Mouse (Mus musculus): ENCODE measurements around the gene Hist1h2ad.

DNA sequence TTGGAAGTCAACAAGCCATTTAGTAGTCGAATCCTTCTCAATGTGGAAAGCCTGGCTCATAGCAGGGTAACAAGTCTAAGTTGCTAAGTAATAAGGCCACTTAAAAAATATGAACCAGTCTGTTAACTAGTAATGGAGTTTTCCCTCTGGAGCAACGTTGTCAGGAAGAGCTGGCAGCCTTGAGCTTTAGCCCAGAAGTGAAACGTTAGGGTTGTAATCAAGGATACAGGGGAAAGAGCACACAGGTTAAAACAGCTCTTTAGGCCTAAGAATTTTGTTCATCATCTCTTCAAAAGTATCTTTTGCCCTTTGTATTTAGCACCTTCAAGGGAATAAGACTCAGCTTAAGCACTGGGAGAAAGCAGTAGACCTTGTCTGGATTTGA is 23.4 kb upstream of the Hist1h2ad start:
- TF ChIP-seq POLR2A (IDR thresholded peaks at IDR 0.05; ENCODE audit: borderline replicate concordance, extremely low read depth, insufficient read depth, insufficient read length, poor library complexity, severe bottlenecking) = no peak
- TF ChIP-seq CTCF (IDR thresholded peaks at IDR 0.05; ENCODE audit: borderline replicate concordance, extremely low read depth, insufficient read depth, insufficient read length) = no peak
